Mouse (Mus musculus): ENCODE results near the gene Alox12.

GRCm38 (mm10) chr11:70199107-70199506, 56.0 kb downstream of the Alox12 start:
- TF ChIP-seq CTCF (IDR thresholded peaks at IDR 0.05; ENCODE audit: borderline replicate concordance, insufficient read depth, low read length): no peak
- TF ChIP-seq POLR2A (IDR thresholded peaks at IDR 0.05; ENCODE audit: low read depth, low read length): no peak
